Comparison of ENCODE assay signal across 14 mouse cellular contexts in genomic region chr5:118649215-118650006, GRCm38 (mm10).
DNase-seq lines count a peak whose midpoint lies in the region; ATAC-seq lines count a peak whose summit lies in the region.
"Had no signal": no experiment of that assay in that cellular context is flagged by ENCODE, and none has a peak within 500 bp of the region (broad histone marks: within the 10 kb centered on the region; RNA-seq: fewer than 3 reads in every experiment).

No protein-coding gene starts in this region.

- ATAC-seq in forebrain, embryonic 15.5 days (replicated peaks): 0 out of 2 replicates have a peak, but pooled peaks have one; percentile 29
- ATAC-seq: hindbrain, embryonic 16.5 days had no signal

- DNase-seq in forebrain, embryonic 10.5 days (ENCODE audit: extremely low spot score, low spot score): no peak
- peak; percentile 31 for DNase-seq in urinary bladder, postnatal 14 days (ENCODE audit: low spot score)
- no peak for DNase-seq in urinary bladder, adult 2 months (ENCODE audit: low spot score)
- peak; percentile 67 for DNase-seq in kidney, postnatal 14 days
- DNase-seq in yolk sac, embryonic 10.5 days (ENCODE audit: low spot score): peak; percentile 67
- DNase-seq in thymus, postnatal 14 days: no peak
- DNase-seq in heart, adult 18-20 months: no peak
- DNase-seq: B cell, adult 2 months; gastrocnemius, postnatal 14 days had no signal

- no peaks in the 10 kb centered on the region for H3K36me3 ChIP-seq in forebrain, embryonic 15.5 days
- no peaks in the 10 kb centered on the region for H3K36me3 ChIP-seq in forebrain, embryonic 10.5 days (replicated peaks)
- H3K36me3 ChIP-seq: heart, embryonic 15.5 days; limb, embryonic 13.5 days had no signal

- peak overlapping the region; percentile 42 for H3K27ac ChIP-seq in forebrain, embryonic 15.5 days (replicated peaks)
- H3K27ac ChIP-seq in forebrain, embryonic 10.5 days: no peak overlapping the region
- H3K27ac ChIP-seq: heart, embryonic 15.5 days; limb, embryonic 13.5 days had no signal

- no peak overlapping the region for H3K4me2 ChIP-seq in forebrain, embryonic 15.5 days (replicated peaks)
- H3K4me2 ChIP-seq: heart, embryonic 15.5 days; limb, embryonic 13.5 days had no signal

- 83% methylated on average over 10 of the region's 10 CpGs for WGBS in forebrain, embryonic 15.5 days
- 91% methylated on average over 10 of the region's 10 CpGs for WGBS in forebrain, embryonic 10.5 days

- H3K9me3 ChIP-seq in forebrain, embryonic 15.5 days: no peaks in the 10 kb centered on the region
- H3K9me3 ChIP-seq in forebrain, embryonic 10.5 days: no peaks in the 10 kb centered on the region
- H3K9me3 ChIP-seq: heart, embryonic 15.5 days; limb, embryonic 13.5 days had no signal

- H3K27me3 ChIP-seq in forebrain, embryonic 15.5 days: no peaks in the 10 kb centered on the region
- H3K27me3 ChIP-seq in forebrain, embryonic 10.5 days (ENCODE audit: poor library complexity, severe bottlenecking): no peaks in the 10 kb centered on the region
- H3K27me3 ChIP-seq: heart, embryonic 15.5 days; limb, embryonic 13.5 days had no signal

- peaks cover 39% of the 10 kb centered on the region for H3K4me1 ChIP-seq in forebrain, embryonic 15.5 days
- H3K4me1 ChIP-seq in forebrain, embryonic 10.5 days: peaks cover 41% of the 10 kb centered on the region

- no peak overlapping the region for H3K9ac ChIP-seq in forebrain, embryonic 15.5 days (replicated peaks)
- H3K9ac ChIP-seq: heart, embryonic 15.5 days; limb, embryonic 13.5 days had no signal

- no peak overlapping the region for H3K4me3 ChIP-seq in forebrain, embryonic 15.5 days
- H3K4me3 ChIP-seq in forebrain, embryonic 10.5 days: no peak overlapping the region
- H3K4me3 ChIP-seq: erythroblast, embryonic 14.5 days; heart, embryonic 15.5 days; limb, embryonic 13.5 days had no signal

Comparison
In these comparisons a context has a peak if more than half of its experiments do, and no peak if none do; other contexts are left out.
1. DNase-seq: peak in urinary bladder, postnatal 14 days (single experiment), kidney, postnatal 14 days (single experiment) and yolk sac, embryonic 10.5 days (single experiment); none in forebrain, embryonic 10.5 days (single experiment), urinary bladder, adult 2 months (single experiment), thymus, postnatal 14 days (single experiment) and heart, adult 18-20 months (0 of 2).